In the genomic region with DNA sequence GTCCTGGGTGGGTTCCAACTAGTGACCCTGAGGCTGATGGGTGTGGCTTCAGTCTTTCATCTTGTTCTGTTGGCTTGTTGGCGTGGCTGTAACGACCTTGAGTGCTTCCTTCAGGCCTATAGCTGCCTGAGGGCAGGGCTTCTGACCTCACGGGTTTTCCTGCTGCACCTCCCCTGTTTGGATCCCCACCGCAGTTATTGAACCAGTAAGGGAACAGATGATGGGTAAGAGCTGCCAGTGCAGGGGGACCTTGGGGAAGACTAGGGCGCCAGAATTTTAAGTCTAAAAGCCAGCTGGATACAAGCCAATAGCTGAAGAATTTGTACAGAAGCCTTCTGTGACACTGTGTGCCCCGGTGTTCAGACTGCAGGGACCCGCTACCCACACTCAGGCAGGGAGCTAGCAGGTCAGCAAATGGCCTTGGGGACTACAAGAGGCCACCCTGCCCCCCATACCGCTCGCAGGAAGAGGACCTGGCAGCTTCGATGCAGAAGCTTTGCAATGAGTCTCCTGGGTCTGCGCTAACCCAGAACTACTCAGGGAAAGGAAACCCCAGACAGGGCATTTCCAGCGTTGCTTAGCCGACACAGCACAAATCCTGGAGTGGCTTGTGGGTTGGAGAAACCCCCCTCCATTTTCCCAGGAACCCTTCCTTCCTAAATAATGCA, we compare ENCODE assay signal across 14 mouse cellular contexts. TPM values are rescaled to one million over a fixed set of nuclear protein-coding genes. Genes with fewer than 3 reads are reported as not detected.
A peak's percentile ranks its signal among the peaks of the same experiment; 100 is the strongest.
DNase-seq lines count a peak whose midpoint lies in the region; ATAC-seq lines count a peak whose summit lies in the region.
"Had no signal": no experiment of that assay in that cellular context is flagged by ENCODE, and none has a peak within 500 bp of the region (broad histone marks: within the 10 kb centered on the region; RNA-seq: fewer than 3 reads in every experiment).

No protein-coding gene starts in this region.

- WGBS in forebrain, embryonic 14.5 days, result 60% methylated on average over 13 of the region's 13 CpGs
- WGBS in forebrain, embryonic 15.5 days, result 46% methylated on average over 13 of the region's 13 CpGs
- WGBS in neural tube, embryonic 11.5 days, result 51% methylated on average over 13 of the region's 13 CpGs
- WGBS in limb, embryonic 13.5 days, result 27% methylated on average over 13 of the region's 13 CpGs
- 38% methylated on average over 13 of the region's 13 CpGs for WGBS in stomach, embryonic 16.5 days

- ATAC-seq in forebrain, embryonic 14.5 days, result no peak
- ATAC-seq in forebrain, embryonic 15.5 days (replicated peaks), result no peak
- no peak for ATAC-seq in neural tube, embryonic 11.5 days (ENCODE audit: insufficient read depth, low FRiP score, low TSS enrichment)
- peak; percentile 69 for ATAC-seq in limb, embryonic 13.5 days (ENCODE audit: low FRiP score, low read depth)
- peak; percentile 48; the same call in 1 of the 2 replicates for ATAC-seq in stomach, embryonic 16.5 days (ENCODE audit: insufficient read depth, low FRiP score)
- ATAC-seq: activated CD4-positive, CD25-positive, alpha-beta regulatory T cell, adult 4 months had no signal

- no peak overlapping the region for H3K9ac ChIP-seq in forebrain, embryonic 14.5 days (ENCODE audit: low read length)
- H3K9ac ChIP-seq in forebrain, embryonic 15.5 days (replicated peaks), result no peak overlapping the region
- no peak overlapping the region for H3K9ac ChIP-seq in neural tube, embryonic 11.5 days (ENCODE audit: low read length)
- 0 out of 2 replicates have a peak overlapping the region, but pooled peaks have one; percentile 35 for H3K9ac ChIP-seq in limb, embryonic 13.5 days
- H3K9ac ChIP-seq in stomach, embryonic 16.5 days (ENCODE audit: low read length), result no peak overlapping the region
- H3K9ac ChIP-seq: heart, embryonic 13.5 days had no signal

- H3K4me3 ChIP-seq in forebrain, embryonic 14.5 days (ENCODE audit: low read depth, low read length), result no peak overlapping the region
- H3K4me3 ChIP-seq in forebrain, embryonic 15.5 days, result no peak overlapping the region
- H3K4me3 ChIP-seq in neural tube, embryonic 11.5 days (ENCODE audit: low read depth, low read length), result no peak overlapping the region
- no peak overlapping the region for H3K4me3 ChIP-seq in limb, embryonic 13.5 days
- H3K4me3 ChIP-seq in stomach, embryonic 16.5 days (replicated peaks; ENCODE audit: low read length), result no peak overlapping the region
- H3K4me3 ChIP-seq: forebrain, embryonic 10.5 days; heart, embryonic 13.5 days had no signal

- intact Hi-C loops in left cerebral cortex, postnatal 14 days (cut with DNase I), result no loop called here

- no peaks in the 10 kb centered on the region for H3K9me3 ChIP-seq in forebrain, embryonic 14.5 days (replicated peaks; ENCODE audit: control insufficient read depth, low read length)
- no peaks in the 10 kb centered on the region for H3K9me3 ChIP-seq in forebrain, embryonic 15.5 days
- no peaks in the 10 kb centered on the region for H3K9me3 ChIP-seq in neural tube, embryonic 11.5 days (ENCODE audit: control insufficient read depth, low read length)
- no peaks in the 10 kb centered on the region for H3K9me3 ChIP-seq in limb, embryonic 13.5 days
- peaks cover 3% of the 10 kb centered on the region; the same call in 1 of the 2 replicates for H3K9me3 ChIP-seq in stomach, embryonic 16.5 days (replicated peaks; ENCODE audit: control insufficient read depth, low read length)
- H3K9me3 ChIP-seq: forebrain, embryonic 10.5 days; heart, embryonic 13.5 days had no signal

- no peak overlapping the region for H3K27ac ChIP-seq in forebrain, embryonic 14.5 days (ENCODE audit: low read depth, low read length)
- H3K27ac ChIP-seq in forebrain, embryonic 15.5 days (replicated peaks), result no peak overlapping the region
- H3K27ac ChIP-seq in neural tube, embryonic 11.5 days (ENCODE audit: low read depth, low read length), result 0 out of 2 replicates have a peak overlapping the region, but pooled peaks have one; percentile 8
- 0 out of 2 replicates have a peak overlapping the region, but pooled peaks have one; percentile 33 for H3K27ac ChIP-seq in limb, embryonic 13.5 days
- H3K27ac ChIP-seq in stomach, embryonic 16.5 days (ENCODE audit: low read length), result no peak overlapping the region
- H3K27ac ChIP-seq: forebrain, embryonic 10.5 days; heart, embryonic 13.5 days had no signal

- H3K4me2 ChIP-seq in forebrain, embryonic 14.5 days (ENCODE audit: low read length), result no peak overlapping the region
- H3K4me2 ChIP-seq in forebrain, embryonic 15.5 days (replicated peaks), result no peak overlapping the region
- no peak overlapping the region for H3K4me2 ChIP-seq in neural tube, embryonic 11.5 days (ENCODE audit: low read depth)
- H3K4me2 ChIP-seq in limb, embryonic 13.5 days (replicated peaks), result peak overlapping the region; percentile 39
- no peak overlapping the region for H3K4me2 ChIP-seq in stomach, embryonic 16.5 days (ENCODE audit: low read depth, low read length)
- H3K4me2 ChIP-seq: heart, embryonic 13.5 days had no signal

- H3K4me1 ChIP-seq in forebrain, embryonic 14.5 days (ENCODE audit: control insufficient read depth, insufficient read depth, low read length), result no peaks in the 10 kb centered on the region
- H3K4me1 ChIP-seq in forebrain, embryonic 15.5 days, result peaks cover 7% of the 10 kb centered on the region
- H3K4me1 ChIP-seq in neural tube, embryonic 11.5 days (ENCODE audit: control insufficient read depth, insufficient read depth, low read length), result 0 out of 2 replicates have a peak, but pooled peaks cover 2% of the 10 kb centered on the region
- H3K4me1 ChIP-seq in limb, embryonic 13.5 days, result peaks cover 44% of the 10 kb centered on the region
- peaks cover 6% of the 10 kb centered on the region for H3K4me1 ChIP-seq in stomach, embryonic 16.5 days (ENCODE audit: control insufficient read depth, insufficient read depth, low read length)

- H3K36me3 ChIP-seq in forebrain, embryonic 14.5 days (ENCODE audit: control insufficient read depth, insufficient read depth, low read length), result no peaks in the 10 kb centered on the region
- H3K36me3 ChIP-seq in forebrain, embryonic 15.5 days, result no peaks in the 10 kb centered on the region
- no peaks in the 10 kb centered on the region for H3K36me3 ChIP-seq in neural tube, embryonic 11.5 days (ENCODE audit: control insufficient read depth, insufficient read depth, low read length)
- no peaks in the 10 kb centered on the region for H3K36me3 ChIP-seq in limb, embryonic 13.5 days
- H3K36me3 ChIP-seq in stomach, embryonic 16.5 days (ENCODE audit: control insufficient read depth, insufficient read depth, low read length), result no peaks in the 10 kb centered on the region
- H3K36me3 ChIP-seq: forebrain, embryonic 10.5 days; heart, embryonic 13.5 days had no signal

- DNase-seq in forebrain, embryonic 14.5 days (ENCODE audit: low spot score), result peak; percentile 32
- no peak for DNase-seq in neural tube, embryonic 11.5 days (ENCODE audit: low spot score)
- DNase-seq in neural tube, embryonic 10.5 days (ENCODE audit: extremely low spot score, low spot score), result no peak
- DNase-seq in right cerebral cortex, postnatal 36 days (ENCODE audit: low spot score in 2 of 2), result no peak
- no peak for DNase-seq in left cerebral cortex, postnatal 14 days (ENCODE audit: low spot score in 2 of 2)
- DNase-seq: cerebellum, adult 8-10 months; kidney, adult 2 months had no signal

- no peaks in the 10 kb centered on the region for H3K27me3 ChIP-seq in forebrain, embryonic 14.5 days (replicated peaks; ENCODE audit: control insufficient read depth, insufficient read depth, low read length)
- no peaks in the 10 kb centered on the region for H3K27me3 ChIP-seq in forebrain, embryonic 15.5 days
- H3K27me3 ChIP-seq in neural tube, embryonic 11.5 days (ENCODE audit: control insufficient read depth, insufficient read depth, low read length), result no peaks in the 10 kb centered on the region
- H3K27me3 ChIP-seq in limb, embryonic 13.5 days, result no peaks in the 10 kb centered on the region
- no peaks in the 10 kb centered on the region for H3K27me3 ChIP-seq in stomach, embryonic 16.5 days (ENCODE audit: control insufficient read depth, insufficient read depth, low read length)
- H3K27me3 ChIP-seq: heart, embryonic 13.5 days had no signal

RNA-seq across cellular contexts. Expression of a gene that starts 33.4 kb away (rescaled TPM):
- polyA plus RNA-seq in forebrain, embryonic 14.5 days (2014; fragmentation: Nextera tagmentation; extraction: Ambion mirVana), result not detected in 2 replicates
- not detected in 2 replicates for polyA plus RNA-seq in forebrain, embryonic 15.5 days (2015; fragmentation: Nextera tagmentation; extraction: Ambion mirVana)
- not detected in 2 replicates for polyA plus RNA-seq in neural tube, embryonic 11.5 days (2014; fragmentation: Nextera tagmentation; extraction: Ambion mirVana)
- not detected in 2 replicates for polyA plus RNA-seq in limb, embryonic 13.5 days (2015; fragmentation: Nextera tagmentation; extraction: Ambion mirVana)
- polyA plus RNA-seq in stomach, embryonic 16.5 days (2015; fragmentation: Nextera tagmentation; extraction: Ambion mirVana), result not detected in 2 replicates
- not detected for total RNA-seq in left cerebral cortex, postnatal 14 days (2021)
- total RNA-seq: left cerebral cortex, postnatal 36 days had no signal
- polyA plus RNA-seq: activated CD4-positive, CD25-positive, alpha-beta regulatory T cell, adult 4 months; forebrain, embryonic 10.5 days; heart, embryonic 13.5 days; kidney, adult 2 months had no signal

RNA-seq across cellular contexts. Expression of a gene that starts 47.0 kb away (rescaled TPM):
- not detected in 2 replicates for polyA plus RNA-seq in forebrain, embryonic 14.5 days (2014; fragmentation: Nextera tagmentation; extraction: Ambion mirVana)
- not detected in 2 replicates for polyA plus RNA-seq in forebrain, embryonic 15.5 days (2015; fragmentation: Nextera tagmentation; extraction: Ambion mirVana)
- not detected in 2 replicates for polyA plus RNA-seq in neural tube, embryonic 11.5 days (2014; fragmentation: Nextera tagmentation; extraction: Ambion mirVana)
- polyA plus RNA-seq in limb, embryonic 13.5 days (2015; fragmentation: Nextera tagmentation; extraction: Ambion mirVana), result not detected in 2 replicates
- not detected in 2 replicates for polyA plus RNA-seq in stomach, embryonic 16.5 days (2015; fragmentation: Nextera tagmentation; extraction: Ambion mirVana)
- not detected for total RNA-seq in left cerebral cortex, postnatal 14 days (2021)
- total RNA-seq: left cerebral cortex, postnatal 36 days had no signal
- polyA plus RNA-seq: activated CD4-positive, CD25-positive, alpha-beta regulatory T cell, adult 4 months; forebrain, embryonic 10.5 days; heart, embryonic 13.5 days; kidney, adult 2 months had no signal

Comparison
In these comparisons a context has a peak if more than half of its experiments do, and no peak if none do; other contexts are left out.
1. ATAC-seq: peak in limb, embryonic 13.5 days (single experiment) and stomach, embryonic 16.5 days (single experiment); none in forebrain, embryonic 14.5 days (single experiment), forebrain, embryonic 15.5 days (single experiment) and neural tube, embryonic 11.5 days (single experiment).
2. H3K27ac ChIP-seq: peak in neural tube, embryonic 11.5 days (single experiment) and limb, embryonic 13.5 days (single experiment); none in forebrain, embryonic 14.5 days (single experiment), forebrain, embryonic 15.5 days (single experiment) and stomach, embryonic 16.5 days (single experiment).